Mouse (Mus musculus): ENCODE measurements around the gene Sez6l2.

DNA sequence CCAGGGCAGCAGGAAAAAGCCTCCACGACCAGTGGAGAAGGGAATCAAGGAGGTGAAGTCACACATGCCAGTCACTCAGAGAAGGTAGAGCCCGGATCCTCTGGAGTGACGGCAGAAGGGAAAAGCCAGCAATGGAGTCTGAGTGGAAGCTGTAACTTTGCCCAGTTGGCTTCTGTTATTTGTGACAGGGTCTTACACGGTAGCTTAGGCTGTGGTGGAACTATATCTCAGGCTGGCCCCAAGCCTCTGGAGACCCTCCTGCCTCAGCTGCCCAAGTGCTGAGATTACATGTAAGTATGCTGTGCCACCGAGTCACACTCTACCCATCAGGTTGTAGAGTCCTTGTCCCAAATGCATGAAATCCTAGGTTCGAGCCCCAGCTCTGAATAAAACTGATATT, 63.0 kb downstream of the Sez6l2 start:
- TF ChIP-seq CTCF (IDR thresholded peaks at IDR 0.05): no peak
- TF ChIP-seq POLR2A (IDR thresholded peaks at IDR 0.05; ENCODE audit: insufficient read depth, low read depth, low read length): no peak

All from heart, adult 2 months (tissue).